Mouse (Mus musculus): ENCODE results near the gene Tcaf2. TPM values are rescaled to one million over a fixed set of nuclear protein-coding genes. Genes with fewer than 3 reads are reported as not detected.

Gene Tcaf2
- total and polyA plus RNA-seq, 3 experiments: not detected

GRCm38 (mm10) chr6:42610954-42611522 lies 34.0 kb downstream of the Tcaf2 start:
- Histone ChIP-seq H3K27me3 (ENCODE audit: control insufficient read depth in 1 of 2, insufficient read depth in 2 of 2, low read length in 2 of 2) (no peaks in the 10 kb centered on the region), H3K36me3 (ENCODE audit: control insufficient read depth in 1 of 2, insufficient read depth in 2 of 2, low read length in 2 of 2) (no peaks in the 10 kb centered on the region), H3K9ac (ENCODE audit: control insufficient read depth, low read depth, low read length, poor library complexity, severe bottlenecking) (no peak overlapping the region), H3K27ac (ENCODE audit: control insufficient read depth, low read depth, low read length) (no peak overlapping the region), H3K79me2 (ENCODE audit: control insufficient read depth, insufficient read depth, low read length, poor library complexity) (no peaks in the 10 kb centered on the region), H3K9me3 (replicated peaks; ENCODE audit: insufficient read depth, low read length) (no peaks in the 10 kb centered on the region), H3K4me3 (ENCODE audit: control insufficient read depth in 1 of 2, insufficient read depth in 1 of 2, low read depth in 2 of 2, low read length in 2 of 2) (no peak overlapping the region), H3K4me1 (ENCODE audit: control insufficient read depth in 1 of 2, insufficient read depth in 2 of 2, low read length in 2 of 2) (no peaks in the 10 kb centered on the region)
- TF ChIP-seq MXI1 (IDR thresholded peaks at IDR 0.05; ENCODE audit: low read depth, low read length): no peak
- DNase-seq (ENCODE audit: low read depth, low spot score): no peak

DNA sequence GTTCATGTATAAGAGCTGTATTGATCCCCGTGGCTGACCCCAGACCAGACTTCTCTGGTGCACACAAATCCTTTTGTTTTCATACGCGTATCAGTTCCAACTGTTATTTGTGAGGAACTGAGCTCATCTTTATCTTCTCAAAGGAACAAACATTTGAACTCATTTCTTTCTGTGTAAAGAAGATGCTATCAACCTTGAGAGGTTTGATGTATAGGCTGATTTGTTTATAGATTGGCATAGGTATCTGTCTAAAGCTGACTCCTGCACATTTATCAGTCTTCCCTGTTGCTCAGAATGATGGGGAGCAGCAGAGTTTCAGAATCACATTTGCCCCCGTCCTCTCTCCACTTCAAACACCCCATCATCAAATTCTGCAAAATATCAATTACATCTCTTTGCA lies 47.5 kb downstream of the Tcaf2 start, which contains the start of gene Tcaf3:
Gene Tcaf3, minus strand, starts transcription at position 101 of the 400 bp plus-strand sequence.
- no peaks in the 10 kb centered on the region for H3K4me1 ChIP-seq (ENCODE audit: control insufficient read depth in 1 of 2, insufficient read depth in 2 of 2, low read length in 2 of 2)
- H3K27ac ChIP-seq (ENCODE audit: control insufficient read depth, low read depth, low read length): no peak within 1 kb of the TSS
- no peaks in the 10 kb centered on the region for H3K79me2 ChIP-seq (ENCODE audit: control insufficient read depth, insufficient read depth, low read length, poor library complexity)
- H3K4me3 ChIP-seq (ENCODE audit: control insufficient read depth in 1 of 2, insufficient read depth in 1 of 2, low read depth in 2 of 2, low read length in 2 of 2): no peak within 1 kb of the TSS
- TF ChIP-seq TBP (IDR thresholded peaks at IDR 0.05; ENCODE audit: low read depth, low read length) (no peak), ZNF384 (IDR thresholded peaks at IDR 0.05; ENCODE audit: low read depth, low read length) (no peak), POLR2AphosphoS2 (IDR thresholded peaks at IDR 0.05; ENCODE audit: low read length) (no peak), EP300 (IDR thresholded peaks at IDR 0.05; ENCODE audit: low read depth in 1 of 2, low read length in 2 of 2) (no peak), JUND (IDR thresholded peaks at IDR 0.05; ENCODE audit: low read depth, low read length) (no peak), NRF1 (IDR thresholded peaks at IDR 0.05; ENCODE audit: insufficient read depth, low read depth, low read length, poor library complexity, severe bottlenecking) (no peak)
- no peaks in the 10 kb centered on the region for H3K9me3 ChIP-seq (replicated peaks; ENCODE audit: insufficient read depth, low read length)
- no peaks in the 10 kb centered on the region for H3K36me3 ChIP-seq (ENCODE audit: control insufficient read depth in 1 of 2, insufficient read depth in 2 of 2, low read length in 2 of 2)
- no peaks in the 10 kb centered on the region; a peak in 1 of 4 replicates for H3K27me3 ChIP-seq (ENCODE audit: control insufficient read depth in 1 of 2, insufficient read depth in 2 of 2, low read length in 2 of 2)
- DNase-seq (ENCODE audit: low read depth, low spot score): no peak
- H3K9ac ChIP-seq (ENCODE audit: control insufficient read depth, low read depth, low read length, poor library complexity, severe bottlenecking): no peak within 1 kb of the TSS

GRCm38 (mm10) chr6:42593138-42593882 lies 51.7 kb downstream of the Tcaf2 start:
- H3K27ac ChIP-seq (ENCODE audit: control insufficient read depth, low read depth, low read length): no peak overlapping the region
- no peaks in the 10 kb centered on the region for H3K79me2 ChIP-seq (ENCODE audit: control insufficient read depth, insufficient read depth, low read length, poor library complexity)
- no peak for TF ChIP-seq EP300 (IDR thresholded peaks at IDR 0.05; ENCODE audit: low read depth in 1 of 2, low read length in 2 of 2)
- TF ChIP-seq SMC3 (IDR thresholded peaks at IDR 0.05; ENCODE audit: low read depth, low read length): no peak
- no peak for TF ChIP-seq E2F4 (IDR thresholded peaks at IDR 0.05; ENCODE audit: borderline replicate concordance, low read depth, low read length)
- TF ChIP-seq POLR2A (IDR thresholded peaks at IDR 0.05; ENCODE audit: control insufficient read depth in 1 of 2, insufficient read depth in 1 of 2, low read depth in 1 of 2, low read length in 2 of 2, poor library complexity in 1 of 2): no peak
- TF ChIP-seq UBTF (IDR thresholded peaks at IDR 0.05; ENCODE audit: borderline replicate concordance, insufficient read depth, low read depth, low read length): no peak
- no peak for TF ChIP-seq BHLHE40 (IDR thresholded peaks at IDR 0.05; ENCODE audit: borderline replicate concordance, low read depth, low read length)
- no peak for TF ChIP-seq ZMIZ1 (IDR thresholded peaks at IDR 0.05; ENCODE audit: low read depth, low read length)
- TF ChIP-seq POLR2AphosphoS5 (IDR thresholded peaks at IDR 0.05; ENCODE audit: borderline replicate concordance, low read depth, low read length): no peak
- TF ChIP-seq MEF2A (IDR thresholded peaks at IDR 0.05; ENCODE audit: extremely low read depth, insufficient replicate concordance, low read depth, low read length, poor library complexity, severe bottlenecking): no peak
- no peak overlapping the region for H3K4me3 ChIP-seq (ENCODE audit: control insufficient read depth in 1 of 2, insufficient read depth in 1 of 2, low read depth in 2 of 2, low read length in 2 of 2)
- no peaks in the 10 kb centered on the region; a peak in 1 of 4 replicates for H3K27me3 ChIP-seq (ENCODE audit: control insufficient read depth in 1 of 2, insufficient read depth in 2 of 2, low read length in 2 of 2)
- H3K9ac ChIP-seq (ENCODE audit: control insufficient read depth, low read depth, low read length, poor library complexity, severe bottlenecking): no peak overlapping the region
- H3K36me3 ChIP-seq (ENCODE audit: control insufficient read depth in 1 of 2, insufficient read depth in 2 of 2, low read length in 2 of 2): no peaks in the 10 kb centered on the region
- DNase-seq (ENCODE audit: low read depth, low spot score): no peak
- no peaks in the 10 kb centered on the region for H3K9me3 ChIP-seq (replicated peaks; ENCODE audit: insufficient read depth, low read length)
- no peaks in the 10 kb centered on the region for H3K4me1 ChIP-seq (ENCODE audit: control insufficient read depth in 1 of 2, insufficient read depth in 2 of 2, low read length in 2 of 2)
